Mouse (Mus musculus) activated CD4-positive, CD25-positive, alpha-beta regulatory T cell (primary cell): ENCODE measurements around the gene Prr32. TPM values are rescaled to one million over a fixed set of nuclear protein-coding genes. Genes with fewer than 3 reads are reported as not detected.

Experiments
- polyA plus RNA-seq, 2 experiments: library from polyadenylated mRNA; unstranded; fragments of 100-300 nt; shearing (Covaris generic); gene quantifications; one replicate each; pipeline ENCODE4 v1.2.1; 2017

The Prr32 gene
- not detected for polyA plus RNA-seq

GRCm38 (mm10) chrX:45090604-45091003 is at the start of gene Prr32:
Prr32 (plus strand) TSS chrX:45090904.

